Mouse (Mus musculus): ENCODE results near the gene Tmem144. TPM values are rescaled to one million over a fixed set of nuclear protein-coding genes. Genes with fewer than 3 reads are reported as not detected.
A peak's percentile ranks its signal among the peaks of the same experiment; 100 is the strongest.

The Tmem144 gene
- polyA plus RNA-seq, 1 experiment from 2014 or later, result 3.2 TPM

GRCm38 (mm10) chr3:79829289-79829688, 23.3 kb downstream of the Tmem144 start:
- H3K36me3 ChIP-seq, result no peaks in the 10 kb centered on the region
- no peaks in the 10 kb centered on the region for H3K27me3 ChIP-seq
- ATAC-seq (ENCODE audit: insufficient number of reproducible peaks, low FRiP score, low TSS enrichment, low read depth), result no peak
- H3K27ac ChIP-seq (replicated peaks), result no peak overlapping the region
- no peak overlapping the region for H3K4me3 ChIP-seq (replicated peaks)
- H3K4me2 ChIP-seq (replicated peaks), result no peak overlapping the region
- H3K9ac ChIP-seq, result no peak overlapping the region
- H3K9me3 ChIP-seq (replicated peaks), result no peaks in the 10 kb centered on the region
- no peaks in the 10 kb centered on the region for H3K4me1 ChIP-seq

GRCm38 (mm10) chr3:79825067-79825780, 27.3 kb downstream of the Tmem144 start:
- WGBS, result 84% methylated on average over 14 of the region's 14 CpGs

GRCm38 (mm10) chr3:79823176-79823575, 29.4 kb downstream of the Tmem144 start:
- no peaks in the 10 kb centered on the region for H3K9me3 ChIP-seq (replicated peaks)
- no peaks in the 10 kb centered on the region for H3K27me3 ChIP-seq
- H3K9ac ChIP-seq, result no peak overlapping the region
- WGBS, result 90% methylated on average over 7 of the region's 7 CpGs
- no peak overlapping the region for H3K27ac ChIP-seq (replicated peaks)
- no peak for ATAC-seq (ENCODE audit: insufficient number of reproducible peaks, low FRiP score, low TSS enrichment, low read depth)
- H3K4me2 ChIP-seq (replicated peaks), result no peak overlapping the region
- no peaks in the 10 kb centered on the region for H3K36me3 ChIP-seq
- no peak overlapping the region for H3K4me3 ChIP-seq (replicated peaks)
- H3K4me1 ChIP-seq, result no peaks in the 10 kb centered on the region

More at GRCm38 (mm10) chr3:79825067-79825780, 27.3 kb downstream of the Tmem144 start:
- no peaks in the 10 kb centered on the region for H3K27me3 ChIP-seq
- ATAC-seq (ENCODE audit: insufficient number of reproducible peaks, low FRiP score, low TSS enrichment, low read depth), result no peak
- no peak overlapping the region for H3K4me2 ChIP-seq (replicated peaks)
- no peaks in the 10 kb centered on the region for H3K4me1 ChIP-seq
- H3K36me3 ChIP-seq, result no peaks in the 10 kb centered on the region
- no peak overlapping the region for H3K27ac ChIP-seq (replicated peaks)
- no peaks in the 10 kb centered on the region for H3K9me3 ChIP-seq (replicated peaks)
- H3K9ac ChIP-seq, result no peak overlapping the region
- no peak overlapping the region for H3K4me3 ChIP-seq (replicated peaks)

- 87% methylated on average over 16 of the region's 16 CpGs for WGBS
- Histone ChIP-seq H3K27me3 (no peaks in the 10 kb centered on the region), H3K9me3 (replicated peaks) (no peaks in the 10 kb centered on the region)
Observed at GRCm38 (mm10) chr3:79821131-79821530, 31.4 kb downstream of the Tmem144 start.

GRCm38 (mm10) chr3:79818202-79818995, 34.2 kb downstream of the Tmem144 start:
- WGBS, result 74% methylated on average over 14 of the region's 14 CpGs
- no peaks in the 10 kb centered on the region for H3K9me3 ChIP-seq (replicated peaks)
- H3K36me3 ChIP-seq, result no peaks in the 10 kb centered on the region
- H3K27ac ChIP-seq (replicated peaks), result no peak overlapping the region
- H3K4me1 ChIP-seq, result no peaks in the 10 kb centered on the region
- H3K27me3 ChIP-seq, result no peaks in the 10 kb centered on the region
- H3K9ac ChIP-seq, result no peak overlapping the region
- H3K4me2 ChIP-seq (replicated peaks), result no peak overlapping the region
- H3K4me3 ChIP-seq (replicated peaks), result no peak overlapping the region
- ATAC-seq (ENCODE audit: insufficient number of reproducible peaks, low FRiP score, low TSS enrichment, low read depth), result no peak

More at GRCm38 (mm10) chr3:79821131-79821530, 31.4 kb downstream of the Tmem144 start:
- no peak overlapping the region for H3K4me3 ChIP-seq (replicated peaks)
- no peaks in the 10 kb centered on the region for H3K4me1 ChIP-seq
- no peaks in the 10 kb centered on the region for H3K36me3 ChIP-seq
- no peak overlapping the region for H3K27ac ChIP-seq (replicated peaks)
- H3K4me2 ChIP-seq (replicated peaks), result no peak overlapping the region
- no peak for ATAC-seq (ENCODE audit: insufficient number of reproducible peaks, low FRiP score, low TSS enrichment, low read depth)
- H3K9ac ChIP-seq, result no peak overlapping the region

GRCm38 (mm10) chr3:79816229-79816628, 36.3 kb downstream of the Tmem144 start:
- Histone ChIP-seq H3K4me3 (replicated peaks) (no peak overlapping the region), H3K27ac (replicated peaks) (no peak overlapping the region), H3K36me3 (no peaks in the 10 kb centered on the region), H3K9me3 (replicated peaks) (no peaks in the 10 kb centered on the region), H3K27me3 (no peaks in the 10 kb centered on the region), H3K4me1 (no peaks in the 10 kb centered on the region), H3K9ac (no peak overlapping the region), H3K4me2 (replicated peaks) (no peak overlapping the region)
- ATAC-seq (ENCODE audit: insufficient number of reproducible peaks, low FRiP score, low TSS enrichment, low read depth), result no peak
- 70% methylated on average over 4 of the region's 4 CpGs for WGBS

- H3K36me3 ChIP-seq, result no peaks in the 10 kb centered on the region
- 26% methylated on average over 19 of the region's 19 CpGs for WGBS
- H3K27ac ChIP-seq (replicated peaks), result no peak overlapping the region
- H3K4me3 ChIP-seq (replicated peaks), result no peak overlapping the region
- no peaks in the 10 kb centered on the region for H3K27me3 ChIP-seq
- H3K4me1 ChIP-seq, result no peaks in the 10 kb centered on the region
- H3K9ac ChIP-seq, result no peak overlapping the region
- ATAC-seq (ENCODE audit: insufficient number of reproducible peaks, low FRiP score, low TSS enrichment, low read depth), result no peak
- H3K9me3 ChIP-seq (replicated peaks), result no peaks in the 10 kb centered on the region
- peak overlapping the region; percentile 31; the same call in 1 of the 2 replicates for H3K4me2 ChIP-seq (replicated peaks)
Observed at GRCm38 (mm10) chr3:79813814-79814490, 38.6 kb downstream of the Tmem144 start.

- Histone ChIP-seq H3K4me1 (no peaks in the 10 kb centered on the region), H3K36me3 (no peaks in the 10 kb centered on the region), H3K9ac (no peak overlapping the region), H3K4me3 (replicated peaks) (no peak overlapping the region), H3K27me3 (no peaks in the 10 kb centered on the region), H3K9me3 (replicated peaks) (no peaks in the 10 kb centered on the region), H3K4me2 (replicated peaks) (no peak overlapping the region), H3K27ac (replicated peaks) (no peak overlapping the region)
- 75% methylated on average over 2 of the region's 2 CpGs for WGBS
- no peak for ATAC-seq (ENCODE audit: insufficient number of reproducible peaks, low FRiP score, low TSS enrichment, low read depth)
Observed at GRCm38 (mm10) chr3:79812042-79812441, 40.5 kb downstream of the Tmem144 start.

- no peaks in the 10 kb centered on the region for H3K9me3 ChIP-seq (replicated peaks)
- H3K4me2 ChIP-seq (replicated peaks), result no peak overlapping the region
- H3K36me3 ChIP-seq, result no peaks in the 10 kb centered on the region
- ATAC-seq (ENCODE audit: insufficient number of reproducible peaks, low FRiP score, low TSS enrichment, low read depth), result no peak
- no peaks in the 10 kb centered on the region for H3K4me1 ChIP-seq
- no peak overlapping the region for H3K4me3 ChIP-seq (replicated peaks)
- H3K9ac ChIP-seq, result no peak overlapping the region
- H3K27ac ChIP-seq (replicated peaks), result no peak overlapping the region
- no peaks in the 10 kb centered on the region for H3K27me3 ChIP-seq
- 46% methylated on average over 3 of the region's 3 CpGs for WGBS
Observed at GRCm38 (mm10) chr3:79811632-79812031, 40.9 kb downstream of the Tmem144 start.

GRCm38 (mm10) chr3:79810563-79810962, 42.0 kb downstream of the Tmem144 start:
- 63% methylated on average over 6 of the region's 6 CpGs for WGBS
- no peak for ATAC-seq (ENCODE audit: insufficient number of reproducible peaks, low FRiP score, low TSS enrichment, low read depth)
- H3K36me3 ChIP-seq, result no peaks in the 10 kb centered on the region
- no peak overlapping the region for H3K27ac ChIP-seq (replicated peaks)
- no peak overlapping the region for H3K4me3 ChIP-seq (replicated peaks)
- H3K4me2 ChIP-seq (replicated peaks), result no peak overlapping the region
- no peaks in the 10 kb centered on the region for H3K9me3 ChIP-seq (replicated peaks)
- H3K9ac ChIP-seq, result no peak overlapping the region
- no peaks in the 10 kb centered on the region for H3K4me1 ChIP-seq
- H3K27me3 ChIP-seq, result no peaks in the 10 kb centered on the region

- Histone ChIP-seq H3K36me3 (no peaks in the 10 kb centered on the region), H3K4me2 (replicated peaks) (no peak overlapping the region), H3K27me3 (no peaks in the 10 kb centered on the region), H3K27ac (replicated peaks) (no peak overlapping the region), H3K9ac (no peak overlapping the region), H3K4me1 (no peaks in the 10 kb centered on the region), H3K4me3 (replicated peaks) (no peak overlapping the region), H3K9me3 (replicated peaks) (no peaks in the 10 kb centered on the region)
- no peak for ATAC-seq (ENCODE audit: insufficient number of reproducible peaks, low FRiP score, low TSS enrichment, low read depth)
- 10% methylated on average over 4 of the region's 4 CpGs for WGBS
Observed at GRCm38 (mm10) chr3:79809180-79809567, 43.4 kb downstream of the Tmem144 start.

All from embryonic facial prominence, embryonic 15.5 days (tissue).